Mouse (Mus musculus) cerebellum, postnatal 14 days (tissue): ENCODE data around the gene Pld6.

Experiments
- DNase-seq, 2 experiments: peaks; one replicate each; pipeline ENCODE4 v3.0.0; 2021; ENCODE audit warnings: mixed read lengths in 2 of 2

Gene Pld6

GRCm38 (mm10) chr11:59743712-59744111, 43.7 kb downstream of the Pld6 start:
- no peak for DNase-seq

DNA sequence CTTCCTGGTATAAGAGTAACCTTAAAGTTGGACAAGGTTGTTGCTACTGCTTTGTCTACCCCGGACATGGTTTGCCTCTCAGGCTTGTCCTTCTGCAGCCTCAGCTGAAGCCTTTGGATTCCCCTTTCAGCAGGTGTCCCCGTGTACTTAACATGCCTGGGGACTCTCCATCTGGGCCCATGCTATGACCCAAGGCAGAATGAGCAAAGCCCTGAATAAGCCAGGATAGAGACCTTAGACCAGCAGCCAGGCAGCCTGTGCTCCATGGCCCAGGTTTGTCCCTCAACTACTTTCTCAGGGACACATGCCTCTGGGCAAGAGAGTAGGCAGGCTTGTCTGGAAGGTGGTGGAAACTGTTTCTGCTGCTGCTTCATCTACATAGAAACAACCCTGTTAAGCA, 44.1 kb downstream of the Pld6 start:
- DNase-seq: no peak

DNA sequence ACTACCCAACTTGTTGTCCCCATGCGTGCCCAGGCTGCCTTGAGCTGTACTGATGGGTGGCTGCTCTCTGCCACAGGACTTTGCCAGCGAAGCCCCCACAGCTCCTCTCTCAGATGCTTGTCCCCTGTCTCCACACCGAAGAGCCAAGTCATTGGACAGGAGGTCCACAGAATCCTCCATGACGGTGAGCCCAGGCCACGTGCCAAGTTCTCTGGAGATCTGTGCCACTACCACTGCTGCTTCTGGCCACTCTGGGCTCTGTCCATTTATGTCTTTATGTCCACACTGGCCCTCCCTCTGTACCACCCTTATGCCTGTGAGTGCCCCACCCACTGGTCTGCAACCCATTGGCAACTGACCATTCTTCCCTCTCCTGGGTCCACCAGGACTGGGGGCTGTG, 45.5 kb downstream of the Pld6 start:
- peak in 1 of 2 experiments; percentile 42 for DNase-seq

GRCm38 (mm10) chr11:59739996-59740395, 47.4 kb downstream of the Pld6 start:
- DNase-seq: no peak

- no peak for DNase-seq
Observed at GRCm38 (mm10) chr11:59737250-59737649, 50.2 kb downstream of the Pld6 start.

GRCm38 (mm10) chr11:59735938-59736337, 51.5 kb downstream of the Pld6 start:
- DNase-seq: peak in 1 of 2 experiments; percentile 36

GRCm38 (mm10) chr11:59734335-59734734, 53.1 kb downstream of the Pld6 start:
- no peak for DNase-seq
